Mouse (Mus musculus): ENCODE data around the gene Parvb.
A peak's percentile ranks its signal among the peaks of the same experiment; 100 is the strongest.

The Parvb gene

DNA sequence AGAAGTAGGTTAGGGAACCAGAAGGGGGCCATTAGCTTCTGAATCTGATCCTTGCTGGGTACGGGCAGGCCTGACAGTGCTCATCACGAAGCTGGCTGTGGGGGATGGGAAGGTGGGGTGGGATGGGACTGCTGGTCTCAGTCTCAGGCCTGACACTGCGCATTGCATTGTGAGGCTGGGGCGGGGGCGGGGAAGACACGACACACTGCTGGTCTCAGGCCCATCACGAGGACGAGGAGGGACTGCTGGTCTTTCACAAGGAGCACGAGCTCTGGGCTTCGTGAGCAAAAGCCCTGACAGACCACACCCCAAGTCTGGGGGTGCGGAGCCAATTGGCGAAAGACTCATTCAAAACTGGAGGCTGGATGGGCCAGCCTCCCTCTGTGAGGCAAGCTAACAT, 93.9 kb downstream of the Parvb start:
- no peak for DNase-seq

DNA sequence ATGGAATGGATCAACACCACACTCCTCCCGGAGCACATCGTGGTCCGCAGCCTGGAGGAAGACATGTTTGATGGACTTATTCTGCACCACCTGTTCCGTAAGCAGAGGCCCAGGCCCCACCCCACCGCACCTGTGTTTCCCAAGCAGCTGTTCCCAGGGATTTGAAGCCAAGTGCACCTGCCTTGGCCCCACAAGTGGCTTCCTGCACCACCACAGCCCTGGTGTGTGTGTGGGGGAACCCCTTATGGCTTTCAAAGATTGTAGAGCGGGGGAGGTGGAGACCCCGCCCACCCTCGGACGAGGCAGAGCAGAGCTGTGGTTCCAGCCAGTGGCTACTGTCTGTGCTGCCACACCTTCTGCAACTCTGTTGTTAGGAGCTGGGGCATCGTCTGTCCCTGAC, 97.0 kb downstream of the Parvb start:
- DNase-seq = no peak

DNA sequence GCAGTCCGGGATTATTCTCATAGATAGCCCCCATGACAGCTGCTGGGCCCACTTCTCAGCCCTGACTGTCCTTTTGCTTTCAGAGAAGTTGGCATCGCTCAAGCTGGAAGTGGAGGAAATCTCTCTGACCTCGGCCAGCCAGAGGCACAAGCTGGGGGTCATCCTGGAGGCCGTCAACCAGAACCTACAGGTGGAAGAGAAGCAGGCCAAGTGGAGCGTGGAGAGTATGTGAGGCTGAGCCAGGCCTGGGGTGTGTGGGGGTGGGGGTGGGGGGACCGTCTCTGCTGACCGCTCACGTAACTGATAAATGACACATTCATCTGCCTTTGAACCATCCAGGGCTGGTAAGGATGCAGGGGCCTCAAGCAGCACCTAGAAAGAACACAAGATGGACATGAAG, 98.1 kb downstream of the Parvb start:
- peak; percentile 63 to 64 for DNase-seq

DNA sequence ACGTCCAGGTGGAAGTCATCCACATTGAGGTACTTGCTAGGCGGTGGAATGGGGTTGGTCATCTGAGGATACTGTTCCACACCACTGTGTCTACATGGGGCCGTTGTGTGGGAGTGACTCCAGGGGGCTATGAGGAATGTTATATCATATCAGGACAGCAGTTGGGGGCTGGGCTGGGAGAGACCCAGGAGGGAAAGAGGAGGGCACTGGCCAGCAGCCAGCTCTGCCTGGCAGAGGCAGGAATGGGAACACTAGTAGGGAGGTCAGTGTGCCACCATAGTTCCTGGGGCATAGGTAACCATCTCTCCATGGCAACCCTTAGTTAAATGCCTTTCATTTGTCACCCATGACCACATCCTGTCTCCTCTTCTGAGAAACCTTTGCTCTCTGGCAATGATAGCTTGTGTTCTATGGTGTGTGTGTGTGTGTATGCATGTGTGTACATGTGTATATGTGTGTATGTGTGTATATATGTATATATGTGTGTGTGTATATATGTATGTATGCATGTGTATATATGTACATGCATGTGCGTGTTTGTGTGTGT, 99.3 kb downstream of the Parvb start:
- peak; percentile 21 to 46 for DNase-seq

GRCm38 (mm10) chr15:84336281-84336817, 104.5 kb downstream of the Parvb start:
- no peak for DNase-seq

GRCm38 (mm10) chr15:84337599-84337998, 105.8 kb downstream of the Parvb start:
- no peak for DNase-seq

DNA sequence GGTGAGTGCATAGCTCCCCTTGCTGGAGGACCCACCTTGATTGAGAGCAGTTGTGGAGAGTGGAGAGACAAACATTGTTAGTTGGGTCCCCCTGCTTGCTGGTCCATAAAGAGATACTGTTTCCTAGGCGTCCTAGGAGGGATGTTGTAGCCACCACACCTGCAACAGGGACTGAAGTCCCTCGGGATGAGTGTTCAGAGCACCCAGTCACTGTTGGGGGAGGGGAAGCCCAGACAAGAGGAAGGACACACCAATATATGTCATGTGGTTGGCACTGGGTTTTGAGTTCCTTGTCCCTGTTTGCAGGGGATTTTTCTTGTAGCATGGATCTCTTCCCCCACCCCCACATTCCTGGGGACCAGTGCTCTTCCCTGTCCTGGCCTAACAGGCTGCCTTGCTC, 109.1 kb downstream of the Parvb start:
- no peak for DNase-seq

GRCm38 (mm10) chr15:84348769-84349168, 116.9 kb downstream of the Parvb start:
- no peak for DNase-seq

DNA sequence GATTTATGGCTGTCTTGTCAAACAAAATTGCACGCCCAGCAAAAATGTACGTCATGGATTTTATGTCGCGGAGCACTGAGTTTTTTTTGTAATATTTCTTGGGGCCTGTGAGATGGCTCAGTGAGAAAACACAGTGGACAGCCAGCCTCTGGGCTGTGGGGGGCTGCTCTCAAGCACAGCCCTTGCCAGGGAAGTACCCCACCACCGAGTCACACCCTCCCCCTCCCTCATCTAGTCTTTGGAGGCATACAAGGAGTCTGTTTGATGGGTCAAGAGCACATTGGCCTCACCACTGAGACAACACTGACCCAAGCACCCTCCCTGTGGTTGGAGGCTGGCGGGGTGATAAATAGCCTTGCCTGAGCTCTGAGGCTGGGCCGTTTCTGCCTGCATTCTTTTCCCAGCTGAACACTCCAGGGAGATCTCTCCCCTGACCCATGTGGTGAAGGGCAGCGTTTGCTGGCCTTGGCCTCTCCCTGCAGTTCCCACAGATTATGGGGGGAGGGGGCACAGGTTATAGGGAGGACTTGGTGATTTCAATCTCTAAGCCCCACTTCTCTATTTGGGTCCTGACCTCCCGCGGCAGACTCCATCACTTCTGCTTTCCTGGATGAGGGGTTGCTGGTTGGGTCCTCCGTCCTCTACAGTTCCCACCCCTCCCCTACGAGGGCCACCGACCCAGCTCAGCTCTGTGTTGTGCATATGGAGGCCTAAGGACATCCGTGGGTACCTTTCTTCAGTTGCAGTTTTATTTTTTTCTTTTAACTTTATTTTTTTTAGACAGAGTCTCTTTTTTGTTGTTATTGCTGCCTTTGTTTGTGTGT, 118.3 kb downstream of the Parvb start:
- DNase-seq = no peak

GRCm38 (mm10) chr15:84351342-84351741, 119.5 kb downstream of the Parvb start:
- no peak for DNase-seq

DNA sequence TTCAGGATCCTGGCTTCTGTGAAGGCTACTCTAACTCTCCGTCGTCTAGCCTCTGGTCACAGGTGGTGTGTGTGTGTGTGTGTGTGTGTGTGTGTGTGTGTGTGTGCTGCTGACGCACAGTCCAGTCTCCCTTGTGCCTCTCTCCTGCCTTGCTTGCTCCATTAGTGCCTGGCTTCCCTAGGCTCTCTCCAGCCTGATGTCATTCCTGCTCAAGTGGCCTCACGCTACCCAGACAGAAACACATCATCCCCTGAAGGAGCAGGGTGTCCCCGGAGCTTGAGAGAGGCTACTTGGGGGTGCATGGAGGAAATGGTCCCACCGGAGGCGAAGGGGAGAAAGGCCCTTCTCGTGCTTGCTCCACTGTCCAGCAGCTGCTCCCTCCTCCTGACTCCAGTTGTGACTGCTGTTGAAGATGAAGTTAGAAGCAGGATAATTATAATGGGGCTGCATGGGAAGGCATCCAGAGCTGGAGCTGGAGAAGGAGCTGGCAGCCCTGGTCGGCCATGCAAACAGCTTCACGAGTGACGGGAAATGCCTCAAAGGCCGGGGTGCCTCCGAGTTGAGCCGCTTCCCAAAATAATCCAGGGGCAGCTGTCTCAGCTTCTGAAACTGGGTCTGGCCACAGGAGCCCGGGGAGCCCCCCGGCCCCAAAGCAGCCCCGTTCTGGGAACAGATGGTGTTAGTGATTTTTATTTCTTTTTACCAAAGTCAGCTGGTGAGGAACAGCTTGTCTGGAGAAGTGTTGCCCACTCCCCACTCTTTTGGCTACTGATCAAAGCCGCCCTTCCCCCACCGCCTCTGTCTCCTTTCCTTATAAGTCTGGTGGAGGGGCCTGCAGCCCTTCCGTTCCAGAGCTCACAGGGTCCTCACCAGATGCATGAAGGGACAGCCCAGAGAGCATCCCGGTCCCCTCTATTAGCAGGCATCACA, 120.3 kb downstream of the Parvb start:
- DNase-seq = no peak

DNA sequence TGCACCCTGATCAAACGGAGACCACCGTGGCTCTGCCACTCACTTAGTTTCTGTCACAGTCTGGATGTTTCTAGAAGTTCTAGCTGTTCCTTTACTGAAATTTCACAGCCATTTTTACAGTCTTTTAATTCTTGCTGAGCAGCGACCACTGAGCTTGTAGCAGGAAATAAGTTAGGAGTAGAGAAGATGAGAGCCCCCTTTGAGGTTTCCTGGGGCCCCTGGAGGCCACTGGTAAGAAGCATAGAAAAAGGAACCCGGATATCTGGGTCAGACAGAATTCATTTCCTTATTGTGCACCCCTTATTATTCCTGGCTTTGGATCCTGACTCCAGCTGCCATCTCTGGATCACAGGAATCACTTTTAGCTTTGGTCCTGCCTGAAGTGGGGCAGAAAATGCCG, 123.2 kb downstream of the Parvb start:
- DNase-seq = no peak

- DNase-seq = no peak
Measured at GRCm38 (mm10) chr15:84364746-84365145, 132.9 kb downstream of the Parvb start.
